Mouse (Mus musculus) liver, adult 2 months (tissue): ENCODE measurements at regions not wholly inside any gene's neighbourhood (a gene's known extent, or its start where the extent isn't known, plus 50 kb on each side); places are given as distances from the start of the nearest gene placed in this dataset.

Experiments used
- CTCF ChIP-seq: fragments of 200-500 bp; IDR thresholded peaks from 2 replicates; pipeline ENCODE4 v1.5.1; 2011; ENCODE audit warnings: low read depth, low read length, control low read depth
- POLR2A ChIP-seq: fragments of 200-500 bp; IDR thresholded peaks from 2 replicates; pipeline ENCODE4 v1.6.1; 2011; ENCODE audit warnings: low read length, control low read depth; ENCODE audit not compliant: insufficient read depth; ENCODE audit errors: extremely low read depth

- TF ChIP-seq CTCF (0 out of 2 replicates have a peak, but pooled peaks have one; percentile 26), POLR2A (no peak)
These were observed 157.9 kb downstream of the Gm11146 start for GRCm38 (mm10) chr16:77444006-77444405.
